Mouse (Mus musculus): Measurements from ENCODE around the gene Ptgfrn. TPM values are rescaled to one million over a fixed set of nuclear protein-coding genes. Genes with fewer than 3 reads are reported as not detected.

The Ptgfrn gene
- total and polyA plus RNA-seq, 3 experiments, result not detected

GRCm38 (mm10) chr3:101021073-101021472 is 89.0 kb downstream of the Ptgfrn start:
- dilution Hi-C loops (cut with MboI; ENCODE audit: extremely low pct_ligation_motif_present, extremely low pct_unique_long_range_greater_than_20kb, low sequenced_read_pairs), result no loop called here
- TF ChIP-seq MYC (IDR thresholded peaks at IDR 0.05; ENCODE audit: low read depth, low read length) (no peak), GABPA (IDR thresholded peaks at IDR 0.05; ENCODE audit: insufficient replicate concordance, low read depth, low read length) (no peak), SMC3 (IDR thresholded peaks at IDR 0.05; ENCODE audit: low read depth, low read length) (no peak), JUN (IDR thresholded peaks at IDR 0.05; ENCODE audit: insufficient read depth, low read depth, low read length) (no peak), JUND (conservative IDR thresholded peaks at IDR 0.05; ENCODE audit: low read depth, low read length) (no peak), ELF1 (IDR thresholded peaks at IDR 0.05; ENCODE audit: low read depth, low read length) (no peak), POLR2A (IDR thresholded peaks at IDR 0.05; ENCODE audit: low read depth, low read length) (no peak), ZC3H11A (IDR thresholded peaks at IDR 0.05; ENCODE audit: low read depth, low read length) (no peak), NELFE (IDR thresholded peaks at IDR 0.05; ENCODE audit: low read depth, low read length) (no peak), MAZ (IDR thresholded peaks at IDR 0.05; ENCODE audit: low read depth, low read length) (no peak), TCF12 (IDR thresholded peaks at IDR 0.05; ENCODE audit: low read depth, low read length) (no peak), RCOR1 (conservative IDR thresholded peaks at IDR 0.05; ENCODE audit: low read depth, low read length) (no peak), HCFC1 (IDR thresholded peaks at IDR 0.05; ENCODE audit: low read depth, low read length) (no peak), MXI1 (IDR thresholded peaks at IDR 0.05; ENCODE audit: low read depth, low read length) (no peak), USF2 (conservative IDR thresholded peaks at IDR 0.05; ENCODE audit: low read depth, low read length) (no peak), ZNF384 (IDR thresholded peaks at IDR 0.05; ENCODE audit: low read depth, low read length) (no peak), POLR2AphosphoS2 (IDR thresholded peaks at IDR 0.05; ENCODE audit: low read depth, low read length) (no peak), CHD2 (IDR thresholded peaks at IDR 0.05; ENCODE audit: low read length) (no peak), USF1 (IDR thresholded peaks at IDR 0.05; ENCODE audit: low read depth, low read length) (no peak), KAT2A (IDR thresholded peaks at IDR 0.05; ENCODE audit: insufficient replicate concordance, low read length) (no peak)
- H3K27me3 ChIP-seq (replicated peaks), result no peaks in the 10 kb centered on the region
- H3K9me3 ChIP-seq (replicated peaks; ENCODE audit: low read length), result no peaks in the 10 kb centered on the region
- no peaks in the 10 kb centered on the region for H3K36me3 ChIP-seq (replicated peaks in 1 of 2; ENCODE audit: control insufficient read depth in 1 of 2, insufficient read depth in 1 of 2, low read length in 1 of 2)
- H3K27ac ChIP-seq (ENCODE audit: insufficient read depth, low read depth), result no peak overlapping the region
- H3K9ac ChIP-seq (ENCODE audit: insufficient read depth, low read depth), result peak overlapping the region; percentile 35; the same call in 1 of the 2 replicates
- in situ Hi-C loops (cut with MboI; ENCODE audit: low pct_ligation_motif_present, low pct_unique_long_range_greater_than_20kb, low sequenced_read_pairs), result no loop called here
- peak overlapping the region; percentile 88 for H3K4me2 ChIP-seq (ENCODE audit: insufficient read depth, low read depth, poor library complexity, severe bottlenecking)
- no peaks in the 10 kb centered on the region for H3K79me2 ChIP-seq (replicated peaks; ENCODE audit: control insufficient read depth, extremely low read depth, insufficient read depth, poor library complexity, severe bottlenecking)
- DNase-seq (ENCODE audit: extremely low read depth), result no peak
- H3K4me1 ChIP-seq (ENCODE audit: control insufficient read depth in 1 of 2, insufficient read depth in 2 of 2), result peaks cover 3 to 19% of the 10 kb centered on the region in 2 experiments; a peak in 3 of 4 replicates
- no peak overlapping the region for H3K4me3 ChIP-seq (replicated peaks in 1 of 3; ENCODE audit: low read depth in 2 of 3, low read length in 2 of 3, poor library complexity in 1 of 3)

GRCm38 (mm10) chr3:101018494-101018893 is 91.6 kb downstream of the Ptgfrn start:
- in situ Hi-C loops (cut with MboI; ENCODE audit: low pct_ligation_motif_present, low pct_unique_long_range_greater_than_20kb, low sequenced_read_pairs), result no loop called here

More at GRCm38 (mm10) chr3:101018494-101018893, 91.6 kb downstream of the Ptgfrn start:
- Histone ChIP-seq H3K9me3 (replicated peaks; ENCODE audit: low read length) (no peaks in the 10 kb centered on the region), H3K79me2 (replicated peaks; ENCODE audit: control insufficient read depth, extremely low read depth, insufficient read depth, poor library complexity, severe bottlenecking) (no peaks in the 10 kb centered on the region), H3K27ac (ENCODE audit: insufficient read depth, low read depth) (no peak overlapping the region), H3K4me3 (replicated peaks in 1 of 3; ENCODE audit: low read depth in 2 of 3, low read length in 2 of 3, poor library complexity in 1 of 3) (no peak overlapping the region), H3K36me3 (replicated peaks in 1 of 2; ENCODE audit: control insufficient read depth in 1 of 2, insufficient read depth in 1 of 2, low read length in 1 of 2) (no peaks in the 10 kb centered on the region), H3K9ac (ENCODE audit: insufficient read depth, low read depth) (no peak overlapping the region), H3K27me3 (replicated peaks) (no peaks in the 10 kb centered on the region), H3K4me2 (ENCODE audit: insufficient read depth, low read depth, poor library complexity, severe bottlenecking) (no peak overlapping the region), H3K4me1 (ENCODE audit: control insufficient read depth in 1 of 2, insufficient read depth in 2 of 2) (peaks cover 3 to 16% of the 10 kb centered on the region in 2 experiments; a peak in 3 of 4 replicates)
- dilution Hi-C loops (cut with MboI; ENCODE audit: extremely low pct_ligation_motif_present, extremely low pct_unique_long_range_greater_than_20kb, low sequenced_read_pairs), result no loop called here
- no peak for DNase-seq (ENCODE audit: extremely low read depth)
- TF ChIP-seq RAD21 (IDR thresholded peaks at IDR 0.05; ENCODE audit: low read depth, low read length) (no peak), SIN3A (IDR thresholded peaks at IDR 0.05; ENCODE audit: low read length) (no peak), MYC (IDR thresholded peaks at IDR 0.05; ENCODE audit: low read depth, low read length) (no peak), GABPA (IDR thresholded peaks at IDR 0.05; ENCODE audit: insufficient replicate concordance, low read depth, low read length) (no peak), BHLHE40 (IDR thresholded peaks at IDR 0.05; ENCODE audit: low read depth, low read length) (no peak), CHD1 (IDR thresholded peaks at IDR 0.05; ENCODE audit: low read depth, low read length) (no peak), PAX5 (IDR thresholded peaks at IDR 0.05; ENCODE audit: low read length) (no peak), MXI1 (IDR thresholded peaks at IDR 0.05; ENCODE audit: low read depth, low read length) (no peak), ETS1 (conservative IDR thresholded peaks at IDR 0.05; ENCODE audit: low read depth, low read length) (no peak), ZNF384 (IDR thresholded peaks at IDR 0.05; ENCODE audit: low read depth, low read length) (no peak), ZC3H11A (IDR thresholded peaks at IDR 0.05; ENCODE audit: low read depth, low read length) (no peak), POLR2AphosphoS2 (IDR thresholded peaks at IDR 0.05; ENCODE audit: low read depth, low read length) (no peak), ZMIZ1 (IDR thresholded peaks at IDR 0.05; ENCODE audit: low read depth, low read length) (no peak), TCF12 (IDR thresholded peaks at IDR 0.05; ENCODE audit: low read depth, low read length) (no peak), UBTF (IDR thresholded peaks at IDR 0.05; ENCODE audit: low read depth, low read length) (no peak), TBP (conservative IDR thresholded peaks at IDR 0.05; ENCODE audit: low read depth, low read length) (no peak), NELFE (IDR thresholded peaks at IDR 0.05; ENCODE audit: low read depth, low read length) (no peak), JUN (IDR thresholded peaks at IDR 0.05; ENCODE audit: insufficient read depth, low read depth, low read length) (no peak), MAZ (IDR thresholded peaks at IDR 0.05; ENCODE audit: low read depth, low read length) (no peak), JUND (conservative IDR thresholded peaks at IDR 0.05; ENCODE audit: low read depth, low read length) (no peak)
